Mouse (Mus musculus) common myeloid progenitor, adult 5-6 weeks (primary cell): Measurements from ENCODE around the gene Cog4. TPM values are rescaled to one million over a fixed set of nuclear protein-coding genes. Genes with fewer than 3 reads are reported as not detected.
A peak's percentile ranks its signal among the peaks of the same experiment; 100 is the strongest.

ENCODE experiments used
- ATAC-seq: replicated peaks from 2 replicates; pipeline ENCODE4 v1.8.0; 2016; ENCODE audit warnings: low read depth, mild to moderate bottlenecking, moderate TSS enrichment, inconsistent platforms; ENCODE audit not compliant: poor library complexity, severe bottlenecking
- total RNA-seq: library from RNA; stranded (forward); fragments of 200-1000, 187-1606 nt; gene quantifications from 2 replicates; pipeline ENCODE4 v1.2.3, GENCODE M21; 2017

Cog4 gene
- 21.7 and 28.4 TPM in 2 replicates for total RNA-seq

DNA sequence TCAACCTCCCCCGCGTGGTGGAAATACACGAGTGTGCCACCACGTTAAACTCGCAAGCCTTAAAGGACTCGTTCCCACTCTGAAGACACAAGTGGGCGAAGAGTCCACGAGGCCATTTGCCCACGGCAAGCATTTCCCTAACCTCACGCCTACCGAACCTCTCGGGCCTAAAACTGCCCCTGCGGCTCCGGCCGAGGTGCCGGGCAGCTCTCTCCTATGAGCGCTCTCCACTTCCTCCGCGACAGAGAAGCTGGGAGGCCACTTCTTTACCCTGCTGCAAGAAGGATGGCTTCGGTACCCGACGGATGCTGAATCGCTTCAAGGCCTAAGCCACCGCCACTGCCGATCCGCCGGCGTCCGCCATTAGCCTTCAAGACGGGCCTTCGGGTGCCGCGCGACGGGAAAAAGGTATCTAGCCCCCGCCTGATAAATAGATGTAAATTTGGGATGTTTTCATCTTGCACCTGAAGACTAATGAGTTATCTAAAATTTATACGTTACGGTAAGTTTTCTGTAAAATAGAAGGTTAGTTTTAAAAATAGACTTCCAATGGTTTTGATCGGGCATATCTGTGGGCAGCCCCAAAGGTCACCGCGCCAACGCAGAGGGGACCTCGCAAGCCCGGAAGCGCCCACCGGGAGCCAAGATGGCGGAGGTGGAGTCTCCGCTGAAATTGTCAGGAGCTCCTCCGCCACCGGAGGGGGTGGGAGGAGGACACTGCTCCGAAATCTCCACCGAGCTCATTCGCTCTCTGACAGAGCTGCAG is at the start of gene Cog4, which contains the start of gene Sf3b3:
TSS of gene Cog4 (plus strand) at position 196 of the 766 bp plus-strand sequence.
TSS of gene Sf3b3 (minus strand) at position 383 of the 766 bp plus-strand sequence.
- peak; percentile 95 for ATAC-seq

- ATAC-seq = 0 out of 2 replicates have a peak, but pooled peaks have one; percentile 22
These were observed 49.3 kb upstream of the Cog4 start for GRCm38 (mm10) chr8:110797086-110797485.

- no peak for ATAC-seq
These were observed 43.4 kb upstream of the Cog4 start for GRCm38 (mm10) chr8:110802988-110803387.

GRCm38 (mm10) chr8:110803856-110804255 is 42.5 kb upstream of the Cog4 start:
- no peak for ATAC-seq

- no peak for ATAC-seq
These were observed 41.4 kb upstream of the Cog4 start for GRCm38 (mm10) chr8:110804825-110805514.

- ATAC-seq = no peak
These were observed 40.7 kb upstream of the Cog4 start, which contains the start of gene Il34 for GRCm38 (mm10) chr8:110805669-110806068. TSS of gene Il34 (minus strand) at chr8:110805924.

GRCm38 (mm10) chr8:110806146-110806545 is 40.3 kb upstream of the Cog4 start:
- ATAC-seq = no peak

DNA sequence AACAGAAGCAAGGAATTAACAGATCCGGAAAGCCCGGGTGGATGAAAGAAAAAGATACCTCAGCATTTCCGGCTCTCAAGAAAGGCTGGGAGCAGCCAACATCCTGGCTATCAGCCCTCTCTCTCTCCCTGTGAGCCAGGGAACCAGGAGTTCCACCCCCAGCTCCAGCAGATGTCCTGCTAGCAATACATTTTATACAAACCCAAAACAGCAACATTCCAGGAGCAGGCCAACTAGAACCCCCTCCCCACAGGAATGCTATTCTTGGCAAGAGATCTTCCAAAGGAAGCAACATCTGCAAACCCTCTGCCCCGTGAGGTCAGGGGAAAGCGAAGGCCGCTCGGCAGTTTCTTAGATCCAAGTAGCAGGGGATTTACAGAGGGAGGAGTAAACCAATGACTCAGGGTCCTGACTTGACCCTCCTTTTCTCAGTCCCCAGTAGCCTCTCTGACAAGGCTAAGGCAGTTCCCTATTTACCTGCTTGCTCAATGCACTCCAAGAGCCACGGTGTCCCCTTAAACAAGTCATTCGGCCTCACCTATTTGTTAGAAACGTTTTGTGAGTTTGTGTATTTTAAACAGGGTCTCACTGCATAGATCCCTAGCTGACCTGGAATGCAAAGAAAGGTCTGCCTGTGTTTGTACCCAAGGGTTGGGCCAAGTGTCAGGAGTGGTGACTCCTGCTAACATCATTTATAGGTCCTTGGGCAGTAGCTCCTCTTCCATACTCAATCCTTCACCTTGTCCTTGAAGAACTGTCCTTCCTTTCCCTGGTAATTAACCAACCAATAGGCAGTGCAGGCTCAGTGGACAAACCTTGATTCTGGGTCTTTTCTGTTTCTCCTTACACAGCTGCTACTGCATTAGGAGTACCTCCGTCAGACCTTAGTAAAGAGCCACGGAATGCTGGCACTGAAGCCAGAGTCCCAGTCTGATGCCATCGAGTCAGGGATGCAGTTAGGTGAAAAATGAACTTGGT is 37.6 kb upstream of the Cog4 start:
- ATAC-seq = no peak

GRCm38 (mm10) chr8:110809831-110810230 is 36.6 kb upstream of the Cog4 start:
- ATAC-seq = no peak

DNA sequence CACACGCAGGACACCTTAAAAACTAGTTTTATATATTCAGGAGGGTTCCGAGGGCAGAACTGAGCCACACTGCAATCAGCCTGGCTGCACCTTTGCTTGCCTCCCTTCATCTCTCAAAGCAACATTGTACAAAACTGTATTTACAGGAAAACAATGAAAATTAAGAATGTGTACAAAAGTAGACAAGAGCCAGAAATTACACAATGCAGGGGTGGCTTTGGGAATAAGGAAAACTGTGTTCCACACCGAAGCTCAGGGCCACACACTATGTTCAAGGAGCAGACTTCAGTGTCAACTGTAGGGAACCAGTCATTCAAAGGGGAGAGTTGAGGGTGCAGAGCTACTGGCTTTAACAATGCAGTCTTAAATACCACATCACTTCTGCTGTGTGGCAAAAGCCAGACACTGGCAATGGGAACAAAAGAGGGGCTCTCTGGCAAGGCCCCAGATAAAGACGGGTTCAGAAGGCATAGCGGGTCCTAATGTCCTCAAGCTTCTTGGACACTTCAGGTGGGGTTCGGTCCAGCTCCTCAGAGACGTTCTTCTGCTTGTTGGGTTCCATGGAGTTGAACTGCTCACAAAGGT is 35.8 kb upstream of the Cog4 start:
- ATAC-seq = no peak

- no peak for ATAC-seq
These were observed 35.3 kb upstream of the Cog4 start for GRCm38 (mm10) chr8:110811116-110811515.

DNA sequence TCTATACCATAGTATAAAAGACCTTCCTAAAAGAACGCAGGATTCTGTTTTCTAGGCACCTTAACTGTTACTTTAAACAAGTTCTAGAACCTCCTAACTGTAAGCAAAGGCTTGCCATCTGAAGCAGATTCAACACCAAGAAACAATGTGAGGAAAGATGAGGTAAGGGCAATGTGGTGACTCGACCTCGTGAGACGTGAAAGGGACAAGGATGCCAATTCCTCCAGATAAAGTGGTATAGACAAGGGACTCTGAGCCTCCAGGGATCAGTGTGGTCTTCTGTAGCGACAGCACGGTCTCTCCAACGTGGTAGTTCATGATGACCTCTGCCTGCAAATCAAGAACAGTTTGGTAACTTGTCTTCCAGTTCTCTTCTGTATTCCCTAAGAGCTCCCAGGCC is 34.6 kb upstream of the Cog4 start:
- ATAC-seq = no peak

GRCm38 (mm10) chr8:110812349-110813080 is 33.9 kb upstream of the Cog4 start:
- ATAC-seq = no peak; the same call in 1 of the 2 replicates

- peak; percentile 36; the same call in 1 of the 2 replicates for ATAC-seq
These were observed 33.2 kb upstream of the Cog4 start for GRCm38 (mm10) chr8:110813081-110813812.

DNA sequence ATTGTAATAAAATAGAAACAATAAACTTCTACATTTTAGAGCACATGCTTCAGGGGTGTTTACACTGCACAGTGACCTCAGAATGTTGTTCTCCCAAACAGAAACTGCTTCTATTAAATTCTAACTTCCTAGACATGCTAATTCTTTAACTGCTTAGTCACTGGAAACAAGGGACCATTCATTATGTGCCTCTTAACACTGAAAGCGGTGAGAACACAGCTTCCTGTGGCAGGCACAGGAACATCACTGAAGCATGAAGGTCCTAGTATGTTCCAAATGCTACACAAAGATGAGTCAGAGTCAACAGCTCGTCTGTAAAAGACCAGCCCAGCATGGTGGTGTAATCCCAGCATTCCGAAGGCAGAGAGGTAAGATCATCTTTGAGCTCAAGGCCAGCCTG is 31.1 kb upstream of the Cog4 start:
- ATAC-seq = no peak

- ATAC-seq = no peak
These were observed 29.4 kb upstream of the Cog4 start for GRCm38 (mm10) chr8:110816990-110817389.

DNA sequence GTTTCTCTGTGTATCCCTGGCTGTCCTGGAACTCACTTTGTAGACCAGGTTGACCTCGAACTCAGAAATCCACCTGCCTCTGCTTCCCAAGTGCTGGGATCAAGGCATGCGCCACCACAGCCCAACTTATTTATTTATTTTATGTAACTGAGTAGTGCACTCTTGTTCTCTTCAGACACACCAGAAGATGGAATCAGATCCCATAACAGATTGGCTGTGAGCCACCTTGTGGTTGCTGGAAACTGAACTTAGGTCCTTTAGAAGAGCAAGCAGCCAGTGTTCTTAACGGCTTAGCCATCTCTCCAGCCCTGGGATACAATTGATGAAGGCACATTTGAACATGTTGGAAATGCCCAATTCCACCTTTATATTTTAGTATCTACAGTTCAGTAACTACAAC is 27.8 kb upstream of the Cog4 start:
- no peak for ATAC-seq

DNA sequence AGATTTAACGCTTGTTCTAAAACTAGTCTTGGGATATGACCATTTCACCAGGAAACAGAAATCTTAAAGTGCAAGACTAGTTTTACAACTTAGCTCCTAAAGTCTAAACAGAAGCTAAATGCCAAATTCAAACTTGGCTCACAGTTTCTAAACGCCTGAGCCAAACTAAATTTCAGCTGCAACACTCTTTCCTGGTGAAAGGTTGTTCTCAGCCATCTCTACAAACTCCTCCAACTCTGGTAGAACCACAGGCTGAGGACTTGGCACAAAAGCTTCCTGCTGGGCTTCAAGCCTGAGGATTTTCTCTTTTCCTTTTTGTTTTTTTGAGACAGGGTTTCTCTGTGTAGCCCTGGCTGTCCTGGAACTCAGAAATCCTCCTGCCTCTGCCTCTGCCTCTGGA is 26.1 kb upstream of the Cog4 start:
- ATAC-seq = no peak
